Mouse (Mus musculus): ENCODE results near the gene Smyd4.

Gene Smyd4

DNA sequence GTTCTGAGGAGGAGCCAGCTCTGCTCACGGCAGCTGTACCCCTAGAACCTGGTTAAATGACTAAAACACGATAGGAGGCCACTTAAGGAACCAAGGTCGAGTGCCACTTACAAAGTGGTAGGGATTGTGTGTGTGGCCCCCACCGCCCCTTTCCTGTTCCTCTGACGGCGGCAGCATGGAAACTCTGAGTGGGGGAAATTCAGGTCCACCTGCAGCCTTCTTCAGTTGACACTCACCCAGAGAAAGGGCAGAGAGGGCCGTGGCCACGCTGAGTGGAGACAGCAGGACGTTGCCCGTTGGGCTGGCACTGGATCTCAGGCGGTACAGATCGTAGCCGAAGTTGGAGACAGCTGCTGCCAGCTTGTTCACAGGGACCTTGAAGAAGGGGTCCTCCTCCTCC, 67.8 kb downstream of the Smyd4 start:
- no peak for DNase-seq (ENCODE audit: low read depth, low spot score)

DNA sequence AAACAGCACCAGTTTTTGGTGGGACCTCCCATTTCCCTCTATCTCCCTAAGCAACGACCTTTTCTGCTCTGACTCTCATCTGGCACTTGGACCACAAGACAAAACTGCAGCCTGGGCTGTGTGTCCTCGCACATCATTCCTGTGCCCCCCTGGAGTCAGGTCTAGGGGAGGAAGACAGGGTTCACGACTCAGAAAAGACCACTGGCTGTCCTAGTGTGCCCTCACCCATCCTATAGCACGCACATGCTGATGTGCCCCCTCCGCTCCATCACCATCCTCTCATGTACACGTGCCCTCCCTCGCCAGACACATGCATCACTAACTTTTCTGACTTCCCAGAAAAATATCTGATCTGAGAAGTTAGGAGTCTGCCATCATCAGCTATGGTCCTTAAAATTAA, 71.8 kb downstream of the Smyd4 start:
- DNase-seq (ENCODE audit: low read depth, low spot score) = no peak

DNA sequence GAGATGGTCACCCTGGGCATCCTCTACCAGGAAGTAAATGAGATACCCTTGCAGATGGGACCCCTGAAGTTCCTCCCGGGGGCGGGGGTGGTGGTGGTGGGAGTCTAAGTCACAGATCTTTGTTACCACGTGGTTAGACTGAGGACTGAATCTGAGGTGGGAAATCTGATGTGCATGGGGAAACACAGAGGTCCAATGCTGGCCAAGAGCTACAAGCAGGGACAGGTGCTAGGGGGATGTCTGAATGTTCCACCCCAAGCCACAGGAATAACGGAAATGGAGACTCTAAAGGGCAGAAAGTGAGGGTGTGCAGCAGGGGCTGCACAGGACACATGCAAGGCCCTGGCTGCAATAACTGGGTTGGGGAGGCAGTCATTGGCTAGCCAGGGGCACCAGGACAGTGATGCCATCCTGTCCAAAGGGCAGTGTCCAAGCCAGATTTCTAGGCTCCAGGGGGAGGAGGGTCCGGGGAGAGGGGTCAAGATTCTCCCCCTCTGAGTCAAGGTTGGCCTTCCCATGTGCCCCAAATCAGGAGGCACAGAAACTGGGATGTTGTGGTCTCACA, 72.7 kb downstream of the Smyd4 start:
- DNase-seq (ENCODE audit: low read depth, low spot score) = no peak

DNA sequence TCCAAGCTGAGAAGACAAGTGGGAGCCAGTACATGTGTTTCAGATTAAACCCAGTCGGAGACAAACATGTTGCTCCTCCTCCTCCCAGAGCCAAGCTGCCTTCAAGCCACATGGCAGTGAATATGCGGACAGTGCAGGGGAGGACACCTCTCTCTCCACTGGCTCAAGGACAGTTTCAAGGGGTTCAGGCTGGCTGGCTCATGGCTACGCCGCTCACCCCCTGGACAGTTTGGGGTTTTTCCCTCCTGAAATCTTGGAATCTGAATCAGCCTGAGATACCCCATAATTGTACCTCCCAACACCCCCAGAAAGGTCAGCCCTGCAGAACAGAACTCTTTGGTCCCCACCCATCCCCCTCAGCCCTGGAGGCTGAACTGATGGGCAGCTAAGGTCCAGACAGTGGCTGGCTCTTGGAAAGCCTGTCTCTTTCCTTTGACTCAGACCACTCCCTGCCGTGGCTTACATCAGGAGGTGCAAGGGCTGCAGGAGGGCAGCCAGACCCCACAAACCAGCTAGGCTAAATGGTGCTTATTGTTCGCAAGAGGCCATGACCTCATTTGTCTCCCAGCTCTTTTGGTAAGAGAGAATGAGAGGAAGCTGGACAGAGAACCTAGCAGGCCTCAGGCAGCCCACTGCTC, 73.3 kb downstream of the Smyd4 start:
- DNase-seq (ENCODE audit: low read depth, low spot score) = no peak

DNA sequence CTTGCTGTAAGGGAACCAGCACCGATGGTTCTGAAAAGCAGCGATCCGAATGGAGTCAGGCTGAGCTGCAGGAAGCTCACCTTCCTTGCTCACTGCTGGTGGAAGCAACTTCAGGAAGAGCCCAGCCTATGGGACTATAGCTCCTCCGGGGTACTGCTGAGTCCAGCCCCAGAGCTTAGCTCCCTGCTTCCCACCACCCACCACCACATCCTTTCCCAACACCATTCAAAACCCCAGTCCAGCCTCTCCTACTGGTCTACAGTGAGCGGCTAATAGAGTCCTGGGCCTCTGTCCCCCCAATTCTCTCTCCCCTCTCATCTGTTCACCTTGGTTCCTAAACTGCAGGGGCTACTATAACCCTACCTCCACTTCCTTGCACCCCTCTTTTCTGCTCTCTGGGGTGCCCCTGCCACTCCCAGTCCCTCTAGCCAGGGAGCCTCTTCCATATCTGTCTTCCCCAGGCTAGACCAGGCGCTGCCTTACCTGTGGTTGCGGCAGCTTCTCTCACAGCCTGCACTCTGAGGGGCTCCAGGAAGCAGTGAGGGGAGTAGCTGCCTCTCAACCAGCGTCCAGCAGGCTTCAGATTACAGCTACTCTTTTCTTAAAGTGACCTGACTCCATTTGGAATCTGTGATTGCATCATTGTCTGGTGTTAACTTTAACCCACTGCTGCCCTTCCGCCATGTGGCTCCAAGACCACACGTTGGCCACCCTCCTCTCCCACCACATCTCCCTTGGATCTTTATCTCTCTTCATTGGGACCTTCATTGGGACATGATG, 74.0 kb downstream of the Smyd4 start, which contains the start of gene Serpinf1:
Serpinf1 (minus strand) TSS at position 689 of the 780 bp plus-strand sequence.
- no peak for DNase-seq (ENCODE audit: low read depth, low spot score)

DNA sequence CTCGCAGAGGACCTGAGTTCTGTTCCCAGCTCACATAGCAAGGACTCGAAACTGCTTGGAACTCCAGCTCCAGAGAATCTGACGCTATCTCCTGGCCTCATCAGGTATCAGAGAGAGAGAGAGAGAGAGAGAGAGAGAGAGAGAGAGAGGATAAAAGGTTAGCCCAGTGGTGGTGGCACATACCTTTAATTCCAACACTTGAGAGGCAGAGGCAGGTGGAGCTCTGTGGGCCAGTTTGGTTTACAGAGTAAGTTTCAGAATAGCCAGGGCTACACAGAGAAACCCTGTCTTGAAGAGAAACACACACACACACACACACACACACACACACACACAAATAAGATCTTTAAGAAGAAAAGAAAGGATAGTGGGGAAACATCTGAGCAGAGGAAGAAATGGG, 74.9 kb downstream of the Smyd4 start:
- no peak for DNase-seq (ENCODE audit: low read depth, low spot score)

DNA sequence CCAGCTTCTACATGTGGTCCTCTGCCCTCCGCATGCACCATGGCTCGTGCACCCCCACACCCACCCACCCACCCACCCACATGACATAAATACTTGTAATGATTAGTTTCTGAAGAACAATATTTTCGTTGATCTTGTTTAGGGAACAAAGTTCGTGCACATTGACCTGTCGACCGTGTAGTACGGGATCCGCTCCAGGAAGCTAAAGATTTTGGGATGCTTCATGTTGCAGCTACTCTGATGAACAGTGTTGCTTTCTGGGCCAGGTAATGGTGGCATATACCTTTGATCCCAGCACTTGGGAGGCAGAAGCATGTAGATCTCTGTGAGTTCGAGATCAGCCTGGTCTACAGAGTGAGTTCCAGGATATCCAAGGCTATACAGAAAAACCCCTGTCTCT, 75.8 kb downstream of the Smyd4 start:
- DNase-seq (ENCODE audit: low read depth, low spot score) = no peak

DNA sequence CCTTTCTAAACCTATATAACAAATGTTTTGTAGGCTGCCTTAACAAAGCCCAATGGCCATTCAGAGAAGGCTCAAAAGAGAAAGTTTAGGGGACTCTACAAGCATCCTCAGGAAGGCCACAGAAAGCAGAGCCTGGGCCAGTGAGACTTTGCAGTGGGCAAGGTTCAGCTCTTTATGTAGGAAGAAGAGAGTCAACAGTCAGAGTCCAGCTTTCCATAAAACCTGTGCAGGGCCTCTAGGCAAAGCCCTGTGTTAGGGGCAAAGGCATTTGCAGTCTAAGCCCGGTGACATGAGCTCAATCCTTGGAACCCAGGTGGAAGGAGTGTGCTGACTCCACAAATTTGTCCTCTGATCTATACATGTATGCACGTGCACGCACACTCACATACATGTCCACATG, 76.2 kb downstream of the Smyd4 start:
- DNase-seq (ENCODE audit: low read depth, low spot score) = no peak

DNA sequence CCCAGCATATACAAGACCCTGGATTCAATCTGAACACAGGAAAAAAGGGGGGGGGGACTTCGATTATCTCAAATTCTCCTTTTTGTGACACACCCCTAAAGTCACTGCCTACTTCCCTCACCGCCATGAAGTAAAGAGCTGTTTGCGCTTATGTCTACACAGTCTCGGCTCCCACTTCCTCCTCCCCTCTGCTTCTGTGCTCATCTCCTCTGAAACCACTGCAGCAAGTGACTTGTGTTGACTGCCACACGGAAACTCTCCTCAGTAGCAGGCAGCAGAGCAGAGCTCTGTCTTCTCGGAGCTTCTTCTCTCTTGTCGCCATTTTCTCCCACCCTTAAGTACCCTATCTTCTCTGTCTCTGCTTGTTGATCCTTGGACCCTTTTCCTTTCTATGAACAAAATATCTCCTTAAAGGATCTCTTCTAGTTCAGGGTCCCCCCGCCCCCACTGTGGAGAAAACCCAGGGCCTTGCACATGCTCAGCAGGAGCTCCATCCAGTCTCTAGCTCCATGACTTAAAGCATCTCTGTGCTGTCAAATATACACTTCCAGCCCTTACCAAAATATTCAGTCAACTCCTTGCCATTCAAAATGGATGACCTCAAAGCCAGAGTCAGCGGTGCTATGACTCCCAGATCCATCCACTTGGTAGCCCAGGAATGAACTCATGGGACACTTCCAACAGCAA, 80.9 kb downstream of the Smyd4 start:
- DNase-seq (ENCODE audit: low read depth, low spot score) = peak; percentile 28

DNA sequence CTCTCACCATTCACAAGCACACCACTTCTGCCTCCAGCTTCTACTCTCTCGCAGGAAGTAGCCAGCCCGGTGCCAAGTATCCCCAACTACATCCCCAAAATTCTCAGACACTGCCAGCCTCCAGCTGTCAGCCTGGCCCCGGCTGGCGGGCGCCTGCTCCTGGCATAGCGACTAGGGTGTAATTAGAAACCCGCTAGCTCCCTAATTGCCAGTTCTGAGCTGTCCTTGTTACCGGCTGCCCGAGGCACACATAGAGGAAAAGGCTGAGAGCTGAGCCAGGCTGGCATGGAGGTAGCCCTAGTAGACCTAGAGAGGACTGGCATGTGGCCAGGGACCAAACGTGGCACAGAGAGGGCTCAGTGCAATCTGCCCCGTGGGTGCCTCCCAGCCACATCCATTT, 83.1 kb downstream of the Smyd4 start:
- peak; percentile 81 for DNase-seq (ENCODE audit: low read depth, low spot score)

DNA sequence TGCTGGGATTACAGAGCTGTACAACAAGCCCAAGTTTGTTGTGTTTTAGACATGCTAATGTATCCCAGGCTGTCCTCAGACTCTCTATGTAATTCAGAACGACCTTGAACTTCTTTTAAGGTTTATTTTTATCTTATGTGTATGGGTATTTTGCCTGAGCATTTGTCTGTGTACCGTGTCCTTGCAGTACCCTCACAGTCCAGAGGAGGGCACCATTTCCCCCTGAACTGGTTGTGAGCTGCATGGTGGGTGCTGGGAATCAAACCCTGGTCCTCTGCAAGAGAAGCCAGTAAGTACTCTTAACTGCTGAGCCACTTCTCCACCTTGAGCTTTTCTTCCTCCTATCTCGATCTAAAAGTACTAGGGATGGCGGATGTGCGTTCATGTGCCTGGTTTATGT, 85.9 kb downstream of the Smyd4 start:
- no peak for DNase-seq (ENCODE audit: low read depth, low spot score)

DNA sequence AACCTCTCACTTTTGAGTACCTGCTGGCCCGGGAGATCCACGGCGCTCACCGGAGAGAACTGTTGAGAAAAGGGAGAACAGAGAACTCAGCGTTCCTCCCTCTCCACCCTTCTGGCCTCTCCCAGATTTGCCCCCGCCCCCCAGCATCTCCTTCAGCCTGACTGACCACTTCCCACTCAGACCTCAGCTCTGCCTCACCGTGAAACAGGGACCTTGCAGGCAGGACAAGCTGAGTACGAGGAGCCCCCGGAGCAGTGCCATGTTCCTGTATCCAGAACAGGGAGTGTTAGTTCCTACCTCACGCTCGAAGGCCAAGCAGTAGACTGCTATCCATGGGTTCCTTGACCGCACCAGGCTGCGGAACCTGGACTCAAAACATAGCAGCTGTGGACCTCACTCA, 90.0 kb downstream of the Smyd4 start:
- no peak for DNase-seq (ENCODE audit: low read depth, low spot score)

DNA sequence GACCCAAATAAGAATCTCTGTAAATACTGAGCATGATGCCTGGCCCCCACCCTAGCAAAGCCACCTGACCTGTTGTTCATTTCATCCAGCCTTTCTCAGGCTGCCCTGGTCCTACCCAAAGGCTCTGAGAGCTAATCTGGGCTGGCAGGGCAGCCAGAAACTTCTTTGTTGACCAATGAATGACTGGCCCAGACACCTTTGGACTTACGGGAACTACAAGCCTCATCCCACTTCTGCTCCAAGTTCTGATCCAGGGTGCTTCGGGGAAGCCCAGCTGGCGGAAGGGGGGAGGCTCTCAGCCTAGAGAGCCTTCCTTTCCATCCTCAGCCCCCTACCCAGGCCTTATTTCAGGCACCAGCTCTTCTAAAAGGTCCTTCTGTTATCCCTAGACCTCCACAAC, 90.6 kb downstream of the Smyd4 start:
- no peak for DNase-seq (ENCODE audit: low read depth, low spot score)

DNA sequence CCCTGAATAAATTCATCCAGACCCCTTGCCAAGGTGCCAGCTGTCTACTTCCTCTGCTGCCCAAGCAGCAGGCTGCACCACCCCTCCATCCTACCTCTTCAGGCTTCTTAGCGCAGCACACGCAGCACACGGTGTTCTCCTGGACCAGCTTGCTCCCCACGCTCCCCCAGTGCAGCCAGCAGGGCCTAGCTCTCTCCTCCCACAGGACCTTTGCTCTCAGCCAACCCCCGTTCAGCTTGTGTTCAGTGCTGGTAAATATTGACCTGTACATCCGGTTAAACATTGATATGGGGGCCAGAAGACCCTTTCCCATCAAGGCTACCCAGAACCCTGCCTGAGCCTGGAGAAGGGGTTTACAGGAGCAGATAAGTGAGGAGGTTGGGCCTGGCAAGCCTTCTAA, 91.1 kb downstream of the Smyd4 start, which contains the start of gene Serpinf2:
Serpinf2 (minus strand) TSS at position 229 of the 400 bp plus-strand sequence.
- DNase-seq (ENCODE audit: low read depth, low spot score) = no peak

DNA sequence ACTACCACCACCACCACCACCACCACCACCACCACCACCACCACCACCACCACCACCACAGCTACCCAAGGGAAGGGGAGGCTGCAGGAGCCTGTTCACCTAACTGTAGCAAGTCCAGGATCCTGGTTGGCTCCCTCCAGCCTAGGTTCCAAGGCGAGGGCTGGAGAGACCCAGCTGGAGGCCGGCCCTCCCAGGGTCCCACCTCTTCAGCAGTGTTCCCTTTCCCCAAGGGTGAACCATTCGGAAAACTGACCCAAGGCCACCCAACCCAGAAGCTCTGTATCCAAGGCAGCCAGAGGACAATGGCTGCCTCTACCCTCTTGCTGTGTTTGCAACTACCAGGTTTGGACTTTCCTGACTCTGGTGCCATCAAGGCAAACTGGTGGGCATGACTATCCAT, 91.7 kb downstream of the Smyd4 start:
- DNase-seq (ENCODE audit: low read depth, low spot score) = no peak

DNA sequence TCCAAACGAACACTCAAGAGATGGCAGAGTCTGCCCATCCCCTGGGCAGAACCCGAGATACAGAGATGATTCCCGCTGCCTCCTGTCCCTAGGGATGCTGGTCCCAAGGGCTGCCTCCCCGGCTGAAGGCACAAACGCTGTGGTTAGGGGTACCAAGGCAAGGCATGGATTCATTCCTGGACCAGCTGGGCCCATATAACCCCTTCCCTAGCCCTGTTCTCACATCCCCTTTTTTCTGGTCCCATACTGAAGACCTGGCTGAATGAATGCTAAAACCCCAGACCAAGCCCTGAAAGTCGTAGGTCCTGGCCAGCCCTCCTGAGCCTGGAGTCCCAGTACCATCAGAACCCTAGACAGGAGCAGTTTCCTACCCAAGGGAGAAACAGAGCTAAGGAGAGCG, 92.8 kb downstream of the Smyd4 start:
- DNase-seq (ENCODE audit: low read depth, low spot score) = no peak

DNA sequence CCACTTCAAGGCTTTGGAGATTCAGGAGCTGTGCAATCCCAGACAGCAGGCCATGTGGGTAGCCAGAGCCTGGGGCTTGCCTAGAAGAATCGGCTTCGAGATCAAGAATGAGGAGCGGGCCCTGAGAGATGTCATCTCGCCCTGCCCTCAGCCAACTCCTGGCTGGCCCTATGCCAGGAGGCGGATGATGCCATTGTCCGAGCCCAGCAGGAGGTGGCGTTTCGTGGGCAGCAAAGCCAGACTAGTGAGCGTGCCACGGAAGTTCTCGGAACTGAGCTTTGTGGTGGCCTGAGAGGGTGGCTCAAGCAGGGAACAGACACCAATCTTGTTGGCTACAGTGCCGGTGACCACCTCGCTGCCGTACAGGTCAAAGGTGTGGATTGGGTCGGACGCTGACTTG, 93.4 kb downstream of the Smyd4 start:
- no peak for DNase-seq (ENCODE audit: low read depth, low spot score)

DNA sequence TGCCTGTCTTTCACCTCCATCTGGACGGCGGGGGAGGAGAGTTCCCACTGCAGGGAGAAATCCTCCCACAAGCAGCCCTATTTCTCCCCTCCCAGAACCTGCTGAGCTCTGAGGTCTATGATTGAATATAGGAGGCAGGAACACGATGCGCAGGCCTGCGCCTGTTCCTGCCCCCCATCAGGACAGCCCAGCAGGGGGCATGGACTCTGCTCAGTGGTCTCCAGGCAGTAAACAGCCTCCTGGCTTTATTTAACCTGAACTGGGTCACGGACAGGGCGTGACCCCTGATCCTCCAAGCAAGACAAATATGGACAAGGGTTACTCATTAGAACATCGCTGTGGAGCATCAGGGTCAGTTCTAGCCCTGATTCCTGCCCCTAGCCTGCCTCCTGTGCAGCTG, 95.5 kb downstream of the Smyd4 start:
- DNase-seq (ENCODE audit: low read depth, low spot score) = no peak

DNA sequence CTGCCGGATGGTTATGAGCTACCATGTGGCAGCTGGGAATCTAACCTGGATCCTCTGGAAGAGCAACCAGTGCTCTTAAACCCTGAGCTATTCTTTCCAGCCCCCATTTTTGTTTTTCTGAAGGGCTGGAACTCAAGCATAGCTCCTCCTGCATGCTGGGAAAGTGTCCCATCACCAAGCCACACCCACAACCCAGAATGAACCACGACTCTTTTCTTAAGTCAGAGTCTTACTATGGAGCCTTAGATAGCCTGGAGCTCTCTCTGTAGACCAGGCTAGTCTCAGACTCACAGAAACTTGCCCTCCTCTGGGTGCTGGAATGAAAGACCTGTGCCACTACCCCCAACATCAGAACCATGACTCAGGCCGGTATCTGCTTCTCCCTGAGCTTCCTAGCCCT, 100.3 kb downstream of the Smyd4 start:
- no peak for DNase-seq (ENCODE audit: low read depth, low spot score)

DNA sequence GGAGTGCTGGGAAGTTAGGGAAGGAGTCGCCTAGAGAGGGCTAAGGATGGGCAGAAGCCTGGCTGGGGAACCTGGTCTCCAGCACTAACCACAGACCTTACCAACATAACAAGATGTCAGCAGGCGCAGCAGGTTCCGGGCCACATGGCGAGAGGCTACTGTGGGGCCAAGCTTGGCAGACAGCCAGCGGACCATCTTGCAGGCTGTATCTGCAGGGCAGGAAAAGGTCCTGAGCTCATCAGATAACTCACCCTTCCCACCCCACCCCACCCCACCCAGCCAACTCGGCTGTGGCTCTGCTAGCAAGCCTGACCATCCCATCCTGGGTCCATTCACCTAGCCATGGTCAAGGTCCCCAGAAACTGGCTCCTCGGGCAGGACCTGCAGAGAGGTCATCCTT, 101.5 kb downstream of the Smyd4 start:
- no peak for DNase-seq (ENCODE audit: low read depth, low spot score)

DNA sequence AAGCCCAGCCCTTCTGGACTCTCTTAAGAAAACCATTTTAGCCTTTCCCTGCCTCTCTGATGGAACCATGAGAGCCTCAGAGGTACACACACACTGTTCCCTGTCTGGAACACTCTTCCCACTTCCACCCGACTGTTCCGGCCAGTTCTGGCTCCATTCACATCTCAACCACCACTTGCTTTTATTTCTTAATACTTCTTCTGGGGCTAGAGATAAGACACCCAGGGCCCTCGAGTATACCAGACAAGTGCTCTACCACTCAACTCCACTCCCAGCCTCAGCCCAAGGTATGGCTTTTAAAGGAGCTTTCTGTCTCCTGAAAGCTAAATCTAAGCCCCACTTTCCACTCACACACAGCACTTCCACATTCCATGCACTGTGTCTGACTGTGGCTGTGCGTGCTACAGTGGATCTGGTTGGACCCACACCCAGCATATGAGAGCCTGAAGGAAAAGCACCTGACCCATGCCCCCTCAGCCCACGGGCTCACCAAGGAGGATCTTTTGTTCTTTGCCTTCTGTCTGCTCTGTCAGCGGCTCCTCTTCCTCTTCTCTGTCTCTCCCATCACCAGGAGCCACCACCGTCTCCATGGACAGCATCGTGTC, 102.2 kb downstream of the Smyd4 start:
- no peak for DNase-seq (ENCODE audit: low read depth, low spot score)

DNA sequence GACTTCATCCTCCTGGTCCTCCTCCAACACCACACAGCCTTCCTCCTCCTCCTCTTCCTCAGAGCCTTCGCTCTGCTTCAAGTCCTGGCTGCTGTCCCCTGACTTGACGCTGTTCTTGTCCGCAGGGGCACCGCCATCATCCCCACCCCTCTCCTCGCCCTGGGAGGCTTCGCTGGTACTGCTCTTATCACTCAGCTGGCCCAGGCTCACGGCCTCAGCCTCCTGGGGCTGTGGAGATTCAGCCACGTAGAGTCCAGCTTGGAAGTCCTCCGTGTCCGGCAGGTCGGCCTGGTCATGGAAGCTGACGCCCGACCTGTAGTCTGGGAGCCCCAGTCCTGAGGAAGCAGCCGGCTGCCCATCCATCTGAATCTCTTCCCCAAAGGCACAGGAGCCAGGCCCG, 102.7 kb downstream of the Smyd4 start:
- DNase-seq (ENCODE audit: low read depth, low spot score) = no peak

All from brain, adult 2 months (tissue).